Mouse (Mus musculus): Measurements from ENCODE around the gene Vav3. TPM values are rescaled to one million over a fixed set of nuclear protein-coding genes. Genes with fewer than 3 reads are reported as not detected.

Vav3 gene
- total and polyA plus RNA-seq, 2 experiments from 2014 or later: 7.3 to 8.2 TPM

DNA sequence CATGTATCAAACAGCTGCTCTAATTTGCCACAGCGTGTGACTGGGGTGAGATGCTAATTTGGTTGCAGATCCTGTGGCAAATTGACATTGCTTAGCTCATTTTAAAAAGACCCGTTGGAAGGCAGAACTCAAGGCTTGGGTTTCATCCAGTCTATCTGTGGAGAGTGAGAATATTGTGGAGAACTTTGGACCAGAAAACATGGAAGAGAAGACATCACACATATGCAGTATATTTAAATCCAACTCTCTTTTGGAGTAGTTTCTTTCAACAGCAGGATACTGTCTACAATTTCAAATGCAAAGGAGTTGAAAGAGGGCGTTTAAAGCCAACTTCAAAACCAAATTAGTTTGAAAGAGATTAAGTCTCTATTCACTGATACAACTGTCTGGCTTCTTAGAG is 13.3 kb upstream of the Vav3 start:
- WGBS: 44% methylated on average over 3 of the region's 3 CpGs
- Histone ChIP-seq H3K36me3 (ENCODE audit: insufficient read depth, low read length) (no peaks in the 10 kb centered on the region), H3K9ac (replicated peaks; ENCODE audit: low read length) (no peak overlapping the region), H3K9me3 (ENCODE audit: low read length) (no peaks in the 10 kb centered on the region), H3K4me2 (ENCODE audit: low read depth, low read length) (no peak overlapping the region), H3K4me3 (ENCODE audit: low read length) (no peak overlapping the region), H3K27ac (no peak overlapping the region), H3K27me3 (ENCODE audit: insufficient read depth, low read length) (no peaks in the 10 kb centered on the region), H3K4me1 (ENCODE audit: insufficient read depth, low read length) (no peaks in the 10 kb centered on the region)
- DNase-seq (ENCODE audit: low spot score) (peak; percentile 8), ATAC-seq (no peak)
- TF ChIP-seq CTCF (IDR thresholded peaks at IDR 0.05; ENCODE audit: low read depth): no peak

DNA sequence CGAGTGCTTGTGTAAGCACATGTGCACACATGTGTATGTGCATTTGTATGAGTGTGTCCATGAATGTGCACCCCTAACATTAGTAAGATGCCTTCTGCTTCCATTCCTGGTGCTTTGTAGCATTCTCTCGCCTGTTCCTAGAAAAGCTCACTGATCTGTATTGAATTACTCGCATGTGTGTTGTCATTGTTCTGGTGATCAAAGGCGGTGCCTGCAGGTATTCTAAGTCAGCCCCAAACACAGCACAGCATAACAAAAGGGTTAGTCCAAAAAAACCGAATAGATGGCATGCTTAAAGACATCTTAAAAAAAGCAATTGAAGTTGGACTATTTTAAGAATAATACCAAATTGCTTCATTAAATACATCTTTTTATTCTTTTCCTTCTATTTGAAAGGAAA is 7.7 kb upstream of the Vav3 start:
- Histone ChIP-seq H3K9ac (replicated peaks; ENCODE audit: low read length) (no peak overlapping the region), H3K4me1 (ENCODE audit: insufficient read depth, low read length) (no peaks in the 10 kb centered on the region), H3K4me2 (ENCODE audit: low read depth, low read length) (no peak overlapping the region), H3K27ac (no peak overlapping the region), H3K4me3 (ENCODE audit: low read length) (no peak overlapping the region), H3K9me3 (ENCODE audit: low read length) (no peaks in the 10 kb centered on the region), H3K27me3 (ENCODE audit: insufficient read depth, low read length) (no peaks in the 10 kb centered on the region), H3K36me3 (ENCODE audit: insufficient read depth, low read length) (no peaks in the 10 kb centered on the region)
- DNase-seq (ENCODE audit: low spot score) (no peak), ATAC-seq (no peak)
- 45% methylated on average over 5 of the region's 5 CpGs for WGBS
- no peak for TF ChIP-seq CTCF (IDR thresholded peaks at IDR 0.05; ENCODE audit: low read depth)

DNA sequence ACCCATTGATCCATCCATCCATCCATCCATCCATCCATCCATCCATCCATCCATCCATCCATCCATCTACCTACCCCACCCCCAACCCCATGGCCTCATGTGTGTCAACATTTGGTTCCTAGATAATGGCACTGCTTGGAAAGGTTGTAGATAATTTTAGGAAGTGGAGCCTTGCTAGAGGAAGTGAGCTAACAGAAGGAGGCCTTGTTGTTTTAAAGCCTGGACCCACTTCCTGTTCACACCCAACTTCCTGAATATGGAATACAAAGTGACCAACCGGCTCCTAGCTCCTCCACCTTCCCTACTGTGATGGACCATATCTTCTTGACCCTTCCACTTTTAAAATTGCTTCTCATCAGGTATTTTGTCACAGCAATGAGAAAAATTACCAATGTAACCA is 5.0 kb upstream of the Vav3 start:
- no peak overlapping the region for H3K4me3 ChIP-seq (ENCODE audit: low read length)
- H3K27me3 ChIP-seq (ENCODE audit: insufficient read depth, low read length): no peaks in the 10 kb centered on the region
- H3K36me3 ChIP-seq (ENCODE audit: insufficient read depth, low read length): no peaks in the 10 kb centered on the region
- no peak for DNase-seq (ENCODE audit: low spot score)
- H3K27ac ChIP-seq: no peak overlapping the region
- no peak overlapping the region for H3K4me2 ChIP-seq (ENCODE audit: low read depth, low read length)
- H3K4me1 ChIP-seq (ENCODE audit: insufficient read depth, low read length): no peaks in the 10 kb centered on the region
- no peak for ATAC-seq
- H3K9ac ChIP-seq (replicated peaks; ENCODE audit: low read length): no peak overlapping the region
- 86% methylated on average over 1 of the region's 1 CpGs for WGBS
- no peaks in the 10 kb centered on the region for H3K9me3 ChIP-seq (ENCODE audit: low read length)
- no peak for TF ChIP-seq CTCF (IDR thresholded peaks at IDR 0.05; ENCODE audit: low read depth)

DNA sequence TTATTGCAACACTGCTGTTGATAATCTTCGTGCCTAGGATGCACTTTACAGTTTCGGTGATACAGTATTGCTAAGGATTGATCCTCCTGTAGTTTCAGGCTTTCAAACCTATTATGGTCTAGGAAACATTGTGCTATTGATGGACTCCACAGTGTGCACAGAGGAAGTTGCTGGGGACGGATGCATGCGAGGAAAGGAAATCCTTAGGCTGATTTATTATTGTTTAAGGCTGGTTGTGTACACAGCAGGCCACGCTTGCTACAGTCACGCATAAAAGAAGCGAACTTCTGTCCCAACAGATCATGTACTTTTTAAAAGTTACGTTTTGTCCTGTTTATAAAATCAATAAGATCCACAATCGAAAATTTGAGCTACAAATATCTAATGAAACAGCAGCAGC is 1.2 kb upstream of the Vav3 start:
- no peaks in the 10 kb centered on the region for H3K4me1 ChIP-seq (ENCODE audit: insufficient read depth, low read length)
- H3K36me3 ChIP-seq (ENCODE audit: insufficient read depth, low read length): no peaks in the 10 kb centered on the region
- ATAC-seq: no peak
- 72% methylated on average over 9 of the region's 9 CpGs for WGBS
- no peak overlapping the region for H3K4me3 ChIP-seq (ENCODE audit: low read length)
- H3K9ac ChIP-seq (replicated peaks; ENCODE audit: low read length): no peak overlapping the region
- H3K9me3 ChIP-seq (ENCODE audit: low read length): no peaks in the 10 kb centered on the region
- TF ChIP-seq CTCF (IDR thresholded peaks at IDR 0.05; ENCODE audit: low read depth): no peak
- no peak overlapping the region for H3K4me2 ChIP-seq (ENCODE audit: low read depth, low read length)
- H3K27me3 ChIP-seq (ENCODE audit: insufficient read depth, low read length): no peaks in the 10 kb centered on the region
- H3K27ac ChIP-seq: no peak overlapping the region
- no peak for DNase-seq (ENCODE audit: low spot score)

DNA sequence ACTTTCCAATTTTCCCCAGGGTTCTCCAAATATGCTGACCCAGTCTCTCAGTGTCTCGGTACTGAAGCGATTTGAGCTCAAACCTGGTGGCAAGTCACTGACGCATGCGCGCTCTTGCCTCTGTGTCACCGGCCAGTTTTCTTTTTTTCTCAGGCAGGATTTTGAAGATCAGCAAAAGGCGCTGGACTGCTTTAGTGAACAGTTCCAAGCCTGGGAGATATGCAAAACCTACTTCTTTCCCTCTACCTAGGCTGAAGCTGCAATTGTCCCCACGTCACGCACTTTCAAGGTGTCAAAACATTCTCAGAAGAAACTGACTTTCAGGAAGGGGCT is 546 bp upstream of the Vav3 start:
- TF ChIP-seq CTCF (IDR thresholded peaks at IDR 0.05; ENCODE audit: low read depth): no peak
- Histone ChIP-seq H3K27me3 (ENCODE audit: insufficient read depth, low read length) (no peaks in the 10 kb centered on the region), H3K4me3 (ENCODE audit: low read length) (peak overlapping the region; percentile 77), H3K4me2 (ENCODE audit: low read depth, low read length) (peak overlapping the region; percentile 92), H3K27ac (peak overlapping the region; percentile 79), H3K9me3 (ENCODE audit: low read length) (no peaks in the 10 kb centered on the region), H3K9ac (replicated peaks; ENCODE audit: low read length) (peak overlapping the region; percentile 68; the same call in 1 of the 2 replicates), H3K4me1 (ENCODE audit: insufficient read depth, low read length) (no peaks in the 10 kb centered on the region), H3K36me3 (ENCODE audit: insufficient read depth, low read length) (no peaks in the 10 kb centered on the region)
- peak; percentile 38 for ATAC-seq
- DNase-seq (ENCODE audit: low spot score): peak; percentile 84
- WGBS: 0% methylated on average over 9 of the region's 9 CpGs

DNA sequence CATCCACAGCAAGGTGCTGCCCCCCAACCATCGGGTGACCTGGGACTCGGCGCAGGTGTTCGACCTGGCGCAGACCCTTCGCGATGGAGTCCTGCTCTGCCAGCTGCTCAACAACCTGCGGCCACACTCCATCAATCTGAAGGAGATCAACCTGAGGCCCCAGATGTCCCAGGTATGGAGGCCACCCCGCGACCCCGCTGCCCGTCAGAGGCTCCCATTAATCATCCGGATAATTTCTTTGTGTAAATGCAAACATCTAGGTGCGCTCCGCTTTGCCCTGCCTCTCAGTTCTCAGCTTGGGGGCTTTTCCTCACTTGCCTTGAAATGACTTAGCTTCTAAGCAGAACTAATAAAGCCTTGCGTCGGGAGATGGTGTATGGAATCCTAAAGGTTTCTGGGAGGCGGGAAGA is 623 bp downstream of the Vav3 start:
- DNase-seq (ENCODE audit: low spot score): peak; percentile 42
- WGBS: under 1% methylated on average over 18 of the region's 18 CpGs
- TF ChIP-seq CTCF (IDR thresholded peaks at IDR 0.05; ENCODE audit: low read depth): no peak

DNA sequence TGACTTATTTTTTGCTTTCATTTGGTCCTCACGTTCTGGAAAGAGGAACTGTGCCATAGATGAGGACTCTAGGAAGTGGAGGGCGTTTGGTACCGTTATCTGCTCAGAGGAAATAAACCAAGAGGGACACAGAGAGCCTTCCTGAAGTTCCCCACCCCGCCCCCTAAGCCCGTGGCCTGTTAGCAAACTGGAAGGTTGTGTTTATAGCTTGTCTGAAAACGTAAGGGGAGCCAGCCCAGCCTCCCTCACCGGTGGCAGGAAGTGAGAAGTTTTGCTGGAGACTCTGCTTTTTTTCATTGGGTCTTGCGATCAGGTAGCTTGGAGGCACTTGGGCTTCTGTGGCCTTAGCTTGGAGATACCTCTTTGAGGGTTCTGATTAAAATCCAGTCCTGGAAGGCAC is 1.2 kb downstream of the Vav3 start:
- ATAC-seq: no peak

More for the DNA sequence above, 623 bp downstream of the Vav3 start:
- H3K27me3 ChIP-seq (ENCODE audit: insufficient read depth, low read length): no peaks in the 10 kb centered on the region
- H3K27ac ChIP-seq: peak overlapping the region; percentile 79
- peak overlapping the region; percentile 77 for H3K4me3 ChIP-seq (ENCODE audit: low read length)
- H3K4me1 ChIP-seq (ENCODE audit: insufficient read depth, low read length): no peaks in the 10 kb centered on the region
- H3K9me3 ChIP-seq (ENCODE audit: low read length): no peaks in the 10 kb centered on the region
- H3K36me3 ChIP-seq (ENCODE audit: insufficient read depth, low read length): no peaks in the 10 kb centered on the region
- ATAC-seq: no peak; the same call in 1 of the 2 replicates
- H3K4me2 ChIP-seq (ENCODE audit: low read depth, low read length): peak overlapping the region; percentile 92
- peak overlapping the region; percentile 68 for H3K9ac ChIP-seq (replicated peaks; ENCODE audit: low read length)

More for the DNA sequence above, 1.2 kb downstream of the Vav3 start:
- peak; percentile 27 for DNase-seq (ENCODE audit: low spot score)
- no peaks in the 10 kb centered on the region for H3K9me3 ChIP-seq (ENCODE audit: low read length)
- WGBS: 7% methylated on average over 8 of the region's 8 CpGs
- H3K36me3 ChIP-seq (ENCODE audit: insufficient read depth, low read length): no peaks in the 10 kb centered on the region
- H3K9ac ChIP-seq (replicated peaks; ENCODE audit: low read length): peak overlapping the region; percentile 68
- no peaks in the 10 kb centered on the region for H3K4me1 ChIP-seq (ENCODE audit: insufficient read depth, low read length)
- peak overlapping the region; percentile 92 for H3K4me2 ChIP-seq (ENCODE audit: low read depth, low read length)
- H3K4me3 ChIP-seq (ENCODE audit: low read length): peak overlapping the region; percentile 77
- no peak for TF ChIP-seq CTCF (IDR thresholded peaks at IDR 0.05; ENCODE audit: low read depth)
- H3K27ac ChIP-seq: no peak overlapping the region
- no peaks in the 10 kb centered on the region for H3K27me3 ChIP-seq (ENCODE audit: insufficient read depth, low read length)
